Mouse (Mus musculus) heart, adult 2 months (tissue): ENCODE measurements around the gene Mthfr. TPM values are rescaled to one million over a fixed set of nuclear protein-coding genes. Genes with fewer than 3 reads are reported as not detected.

Experiments used
- DNase-seq, 2 experiments: peaks; one replicate each; pipeline ENCODE4 v3.0.0; 2021
- H3K27ac ChIP-seq: fragments of 200-600 bp; 2 replicates; pipeline ENCODE4 v1.8.1; 2022
- H3K27me3 ChIP-seq: fragments of 200-500 bp; 2 replicates; pipeline ENCODE4 v1.6.1; 2012; ENCODE audit warnings: mild to moderate bottlenecking, low read length, inconsistent platforms, mixed read lengths; ENCODE audit not compliant: control insufficient read depth, insufficient read depth
- H3K36me3 ChIP-seq: fragments of 200-500 bp; 2 replicates; pipeline ENCODE4 v1.6.1; 2012; ENCODE audit warnings: low read length, inconsistent platforms; ENCODE audit not compliant: control insufficient read depth, insufficient read depth
- H3K4me1 ChIP-seq: fragments of 200-500 bp; 2 replicates; pipeline ENCODE4 v1.6.1; 2011; ENCODE audit warnings: low read length; ENCODE audit not compliant: control insufficient read depth, insufficient read depth
- H3K4me3 ChIP-seq: fragments of 200-600 bp; 2 replicates; pipeline ENCODE4 v1.8.1; 2022
- H3K79me2 ChIP-seq: fragments of 200-500 bp; replicated peaks from 2 replicates; pipeline ENCODE4 v1.6.1; 2012; ENCODE audit warnings: mild to moderate bottlenecking, inconsistent platforms, low read length, moderate library complexity, mixed read lengths; ENCODE audit not compliant: control insufficient read depth, insufficient read depth
- H3K9ac ChIP-seq: fragments of 200-500 bp; 2 replicates; pipeline ENCODE4 v1.6.1; 2012; ENCODE audit warnings: low read depth, mild to moderate bottlenecking, control low read depth, inconsistent platforms, low read length, mixed read lengths
- CTCF ChIP-seq: fragments of 200-600 bp; IDR thresholded peaks from 2 replicates; pipeline ENCODE4 v1.8.1; 2022; ENCODE audit warnings: antibody characterized with exemption, mild to moderate bottlenecking, moderate library complexity
- EP300 ChIP-seq: fragments of 200-500 bp; IDR thresholded peaks from 2 replicates; pipeline ENCODE4 v1.6.1; 2011; ENCODE audit warnings: low read depth, low read length, control low read depth; ENCODE audit not compliant: insufficient read depth
- POLR2A ChIP-seq: fragments of 200-500 bp; IDR thresholded peaks from 2 replicates; pipeline ENCODE4 v1.6.1; 2011; ENCODE audit warnings: mild to moderate bottlenecking, low read depth, low read length, control low read depth; ENCODE audit not compliant: insufficient read depth
- WGBS: fragments of 180-500 bp; shearing (Covaris S2); methylation state at CpG from one replicate; pipeline ENCODE4 v1.1.7; 2018; 5-methylcytosine and 5-hydroxymethylcytosine counted together
- intact Hi-C: fragments of 180-260 bp; cut with DNase I; formaldehyde crosslinking; loops from one replicate; pipeline ENCODE4 v1.15.1; 2025
- polyA plus RNA-seq: library from polyadenylated mRNA; depleted of rRNA; stranded (reverse); fragments of >200 nt; gene quantifications from 2 replicates; pipeline ENCODE4 v1.2.3, GENCODE M21; 2012
- total RNA-seq, 2 experiments: library from RNA; stranded (reverse); gene quantifications; 2 replicates each; pipeline ENCODE4 v1.2.3; 2021

Mthfr gene
- total and polyA plus RNA-seq, 3 experiments: 8.2 to 15.7 (median 11.0) TPM

DNA sequence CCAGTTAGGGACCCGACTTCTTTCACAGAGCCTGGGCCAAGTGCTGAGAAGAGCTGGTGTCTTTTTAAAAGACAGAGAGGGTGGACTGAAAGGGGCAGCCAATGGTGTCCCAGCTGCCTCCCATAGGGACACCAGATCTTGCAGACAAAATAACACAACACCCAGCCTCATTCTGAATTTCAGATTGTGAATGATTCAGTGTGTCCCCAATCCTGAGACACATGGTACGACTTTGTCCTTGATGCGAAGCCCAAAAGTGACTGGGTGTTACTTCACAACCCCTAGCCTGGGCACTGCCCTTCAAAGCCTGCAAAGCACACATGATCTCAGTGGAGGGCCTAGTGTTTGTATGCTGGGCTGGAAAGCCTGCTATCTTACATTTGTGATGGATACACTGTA, 47.0 kb downstream of the Mthfr start:
- 60% methylated on average over 3 of the region's 3 CpGs for WGBS
- intact Hi-C loops: no loop called here
- H3K27ac ChIP-seq: peak overlapping the region; percentile 97

GRCm38 (mm10) chr4:148087091-148087906, 48.4 kb downstream of the Mthfr start:
- H3K27ac ChIP-seq: peak overlapping the region; percentile 97
- peak overlapping the region; percentile 96 for H3K4me3 ChIP-seq
- intact Hi-C loops: no loop called here
- peak overlapping the region; percentile 98 for H3K9ac ChIP-seq
- H3K4me1 ChIP-seq: peaks cover 27% of the 10 kb centered on the region
- TF ChIP-seq POLR2A (no peak), EP300 (no peak), CTCF (no peak)
- no peaks in the 10 kb centered on the region; the same call in 1 of the 2 replicates for H3K36me3 ChIP-seq
- H3K27me3 ChIP-seq: no peaks in the 10 kb centered on the region
- peak; percentile 70 to 79 for DNase-seq
- WGBS: 2% methylated on average over 30 of the region's 30 CpGs
- H3K79me2 ChIP-seq: peaks cover 2% of the 10 kb centered on the region

More for the DNA sequence above, 47.0 kb downstream of the Mthfr start:
- Histone ChIP-seq H3K79me2 (peaks cover 2% of the 10 kb centered on the region), H3K27me3 (no peaks in the 10 kb centered on the region), H3K4me3 (no peak overlapping the region), H3K4me1 (peaks cover 27% of the 10 kb centered on the region), H3K36me3 (no peaks in the 10 kb centered on the region; the same call in 1 of the 2 replicates), H3K9ac (no peak overlapping the region)
- TF ChIP-seq EP300 (no peak), POLR2A (no peak), CTCF (no peak)
- DNase-seq: peak in 1 of 2 experiments; percentile 41

DNA sequence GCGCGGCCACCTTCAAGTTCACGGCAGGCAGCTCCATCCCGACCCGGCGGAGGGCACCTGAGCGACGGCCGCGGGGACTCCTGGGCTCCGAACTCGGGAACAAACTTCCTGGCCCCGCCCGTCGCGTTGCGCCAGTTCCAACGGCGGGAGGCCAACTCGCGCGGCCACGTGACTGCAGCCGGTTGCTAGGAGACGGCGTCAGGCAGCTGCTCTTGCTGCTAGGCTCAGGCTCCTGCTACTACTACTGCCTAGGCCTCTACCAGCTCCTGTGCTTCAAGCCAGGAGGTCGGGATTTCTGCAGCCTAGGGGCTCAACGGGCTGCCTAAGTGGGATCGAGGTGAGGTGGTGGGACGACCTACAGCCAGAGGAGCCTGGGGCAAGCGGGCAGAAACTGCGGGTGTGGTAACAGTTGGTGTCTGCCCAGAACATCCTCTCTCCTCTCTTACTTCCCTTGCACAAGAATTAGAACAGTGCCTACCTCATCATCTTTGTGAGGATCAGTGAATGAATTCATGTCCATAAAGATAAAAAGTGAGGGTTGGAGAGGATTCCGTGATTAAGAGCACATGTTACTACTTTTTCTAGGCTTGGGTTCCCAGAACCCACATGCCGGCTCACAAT, 49.1 kb downstream of the Mthfr start, which contains the start of gene Agtrap:
TSS of gene Agtrap (minus strand) at position 125 of the 621 bp plus-strand sequence.
- Histone ChIP-seq H3K9ac (peak within 1 kb of the TSS; percentile 98), H3K27me3 (no peaks in the 10 kb centered on the region), H3K4me3 (peak within 1 kb of the TSS; percentile 96), H3K36me3 (no peaks in the 10 kb centered on the region; the same call in 1 of the 2 replicates), H3K4me1 (peaks cover 24% of the 10 kb centered on the region), H3K27ac (peak within 1 kb of the TSS; percentile 97), H3K79me2 (peaks cover 2% of the 10 kb centered on the region)
- DNase-seq: peak; percentile 97 to 98
- intact Hi-C loops: no loop called here
- TF ChIP-seq POLR2A (peak; percentile 60), EP300 (no peak), CTCF (no peak)
- 8% methylated on average over 34 of the region's 34 CpGs for WGBS

DNA sequence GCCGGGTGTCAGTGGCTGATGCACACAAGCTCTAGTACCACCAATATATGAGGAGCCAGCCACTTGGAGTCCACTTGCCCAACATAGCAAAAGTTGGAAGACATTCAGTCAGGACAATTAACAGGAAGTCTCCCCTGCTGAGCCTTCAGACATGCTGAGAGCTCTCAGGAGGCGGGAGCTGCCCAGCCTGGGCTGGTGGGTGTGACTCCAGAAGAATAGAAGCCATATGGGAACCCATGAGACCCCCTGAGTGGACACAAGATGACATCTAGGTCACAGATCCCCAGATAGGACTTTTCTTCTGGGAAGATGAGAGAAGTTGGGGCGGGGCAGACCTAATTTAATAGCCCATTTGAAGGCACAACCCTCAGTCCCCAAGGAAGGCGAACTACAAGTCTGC, 50.3 kb downstream of the Mthfr start:
- intact Hi-C loops: no loop called here
- Histone ChIP-seq H3K27me3 (no peaks in the 10 kb centered on the region), H3K79me2 (peaks cover 2% of the 10 kb centered on the region), H3K4me1 (peaks cover 18% of the 10 kb centered on the region), H3K36me3 (no peaks in the 10 kb centered on the region), H3K9ac (no peak overlapping the region), H3K4me3 (no peak overlapping the region), H3K27ac (no peak overlapping the region)
- no peak for DNase-seq
- no peak for TF ChIP-seq EP300
- no peak for TF ChIP-seq CTCF
- TF ChIP-seq POLR2A: no peak
- WGBS: 71% methylated on average over 4 of the region's 4 CpGs

- no peak for TF ChIP-seq CTCF
- TF ChIP-seq POLR2A: no peak
- TF ChIP-seq EP300: no peak
- Histone ChIP-seq H3K4me3 (no peak overlapping the region), H3K4me1 (peaks cover 9% of the 10 kb centered on the region), H3K9ac (no peak overlapping the region), H3K27ac (no peak overlapping the region), H3K36me3 (no peaks in the 10 kb centered on the region), H3K27me3 (no peaks in the 10 kb centered on the region), H3K79me2 (peaks cover 2% of the 10 kb centered on the region)
- DNase-seq: no peak
- WGBS: 97% methylated on average over 1 of the region's 1 CpGs
- intact Hi-C loops: no loop called here
Observed at GRCm38 (mm10) chr4:148091181-148091580, 52.3 kb downstream of the Mthfr start.
